Comparison of ENCODE assay signal across 7 mouse cellular contexts in genomic region chr2:118728337-118728736, GRCm38 (mm10). TPM values are rescaled to one million over a fixed set of nuclear protein-coding genes. Genes with fewer than 3 reads are reported as not detected.
DNase-seq lines count a peak whose midpoint lies in the region; ATAC-seq and TF ChIP-seq lines count a peak whose summit lies in the region.

Gene Plcb2, minus strand, starts transcription at chr2:118728438.

- WGBS in kidney, postnatal 0 days: 8% methylated on average over 7 of the region's 7 CpGs
- 16% methylated on average over 7 of the region's 7 CpGs for WGBS in neural tube, embryonic 15.5 days

- peak within 1 kb of the TSS; percentile 35 for H3K4me2 ChIP-seq in kidney, postnatal 0 days (ENCODE audit: low read length)
- H3K4me2 ChIP-seq in neural tube, embryonic 15.5 days: no peak within 1 kb of the TSS

- no peak within 1 kb of the TSS for H3K4me3 ChIP-seq in kidney, postnatal 0 days (replicated peaks; ENCODE audit: low read depth, low read length)
- H3K4me3 ChIP-seq in neural tube, embryonic 15.5 days (replicated peaks): no peak within 1 kb of the TSS

- ATAC-seq in kidney, postnatal 0 days (replicated peaks; ENCODE audit: low FRiP score, low read depth): peak; percentile 72
- peak; percentile 60 for ATAC-seq in megakaryocyte, adult 5-6 weeks (ENCODE audit: poor library complexity, severe bottlenecking)
- ATAC-seq in neural tube, embryonic 15.5 days (ENCODE audit: low FRiP score): no peak
- ATAC-seq in frontal cortex, adult (ENCODE audit: low TSS enrichment): no peak

- peaks cover 11% of the 10 kb centered on the region for H3K4me1 ChIP-seq in kidney, postnatal 0 days (replicated peaks; ENCODE audit: insufficient read depth, low read length)
- peaks cover 10% of the 10 kb centered on the region; the same call in 1 of the 2 replicates for H3K4me1 ChIP-seq in neural tube, embryonic 15.5 days

- no peaks in the 10 kb centered on the region for H3K9me3 ChIP-seq in kidney, postnatal 0 days (replicated peaks; ENCODE audit: low read length)
- H3K9me3 ChIP-seq in neural tube, embryonic 15.5 days (replicated peaks): no peaks in the 10 kb centered on the region

- H3K27ac ChIP-seq in kidney, postnatal 0 days: peak within 1 kb of the TSS; percentile 75
- H3K27ac ChIP-seq in neural tube, embryonic 15.5 days (replicated peaks): no peak within 1 kb of the TSS

- no peak for TF ChIP-seq CTCF in kidney, postnatal 0 days (IDR thresholded peaks at IDR 0.05; ENCODE audit: low read depth)

- DNase-seq in 416B (ENCODE audit: low read depth): peak; percentile 82
- peak; percentile 59 for DNase-seq in CD4-positive helper T cell, adult 2 months (ENCODE audit: low read depth, low spot score)
- peak; percentile 79 for DNase-seq in kidney, postnatal 0 days (ENCODE audit: low spot score)
- no peak for DNase-seq in adrenal gland, postnatal 10 days

- 0 out of 2 replicates have a peak, but pooled peaks cover 3% of the 10 kb centered on the region for H3K27me3 ChIP-seq in kidney, postnatal 0 days (ENCODE audit: insufficient read depth, low read length)
- peaks cover 25% of the 10 kb centered on the region; the same call in 1 of the 2 replicates for H3K27me3 ChIP-seq in neural tube, embryonic 15.5 days (replicated peaks)

- H3K36me3 ChIP-seq in kidney, postnatal 0 days (ENCODE audit: insufficient read depth, low read length): no peaks in the 10 kb centered on the region
- H3K36me3 ChIP-seq in neural tube, embryonic 15.5 days: no peaks in the 10 kb centered on the region

- no peak within 1 kb of the TSS for H3K9ac ChIP-seq in kidney, postnatal 0 days (ENCODE audit: low read depth, low read length)
- H3K9ac ChIP-seq in neural tube, embryonic 15.5 days (replicated peaks): no peak within 1 kb of the TSS

RNA-seq across cellular contexts. Expression of gene Plcb2, which starts in this region (rescaled TPM):
- polyA plus RNA-seq in kidney, postnatal 0 days (2015; fragmentation: Nextera tagmentation; extraction: Ambion mirVana): 1.3 and 1.4 TPM in 2 replicates
- total RNA-seq in megakaryocyte, adult 5-6 weeks (2015): 48.2 and 48.4 TPM in 2 replicates
- 38.1 and 46.9 TPM in 2 replicates for total RNA-seq in megakaryocyte, adult 5-6 weeks (2017)
- total RNA-seq in adrenal gland, postnatal 10 days (2021): 1 to 10 TPM; 1.8 to 3.0 TPM
- 1.0 and 2.2 TPM in 2 replicates for polyA plus RNA-seq in neural tube, embryonic 15.5 days (2015; fragmentation: Nextera tagmentation; extraction: Ambion mirVana)

Comparison
In these comparisons a context has a peak if more than half of its experiments do, and no peak if none do; other contexts are left out.
1. RNA of gene Plcb2 (total RNA-seq): 38.1 to 48.4 TPM in megakaryocyte, adult 5-6 weeks; 1.8 to 3.0 TPM in adrenal gland, postnatal 10 days; every median in the first group is over 4 times any median in the second.
2. ATAC-seq: peak in kidney, postnatal 0 days (single experiment) and megakaryocyte, adult 5-6 weeks (single experiment); none in neural tube, embryonic 15.5 days (single experiment) and frontal cortex, adult (single experiment).